In the genomic region with DNA sequence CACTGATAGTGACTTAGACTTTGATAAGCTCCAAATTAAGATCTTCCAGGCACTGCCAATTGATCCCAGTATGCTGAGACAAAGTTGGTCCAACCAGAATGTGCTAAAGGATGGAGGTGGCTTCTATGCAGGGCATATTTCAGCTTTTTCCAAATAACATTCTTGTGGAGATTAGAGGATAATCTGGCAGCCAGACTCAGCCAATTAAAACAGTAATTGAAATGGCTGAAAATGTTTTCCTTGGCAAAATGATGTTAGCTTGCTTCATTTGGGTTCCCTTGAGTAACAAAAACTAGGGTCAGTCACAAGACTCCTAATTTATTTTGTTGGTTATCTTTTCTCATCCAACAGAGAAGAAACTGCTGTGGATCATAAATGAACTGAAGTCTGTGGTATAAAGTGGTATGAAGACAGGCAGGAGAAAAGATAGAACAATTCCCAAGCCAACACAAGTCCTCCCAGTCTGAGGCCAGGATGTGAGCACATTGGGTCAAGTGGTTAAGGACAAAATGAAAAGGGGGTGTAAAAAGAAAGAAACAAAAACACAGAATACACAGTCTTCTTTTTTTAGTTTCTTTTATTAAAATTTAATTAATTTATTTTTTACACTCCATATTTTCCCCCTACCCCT, we compare ENCODE assay signal across 21 mouse cellular contexts.
DNase-seq lines count a peak whose midpoint lies in the region; ATAC-seq and TF ChIP-seq lines count a peak whose summit lies in the region.
"Had no signal": no experiment of that assay in that cellular context is flagged by ENCODE, and none has a peak within 500 bp of the region (broad histone marks: within the 10 kb centered on the region; RNA-seq: fewer than 3 reads in every experiment).

No protein-coding gene starts in this region.

- H3K27ac ChIP-seq in forebrain, embryonic 14.5 days (ENCODE audit: low read depth, low read length): no peak overlapping the region
- no peak overlapping the region for H3K27ac ChIP-seq in forebrain, embryonic 11.5 days (ENCODE audit: low read depth, low read length)
- no peak overlapping the region for H3K27ac ChIP-seq in lung, postnatal 0 days (ENCODE audit: low read length)
- H3K27ac ChIP-seq: forebrain, embryonic 12.5 days; heart, embryonic 15.5 days; hindbrain, embryonic 14.5 days; intestine, embryonic 15.5 days; layer of hippocampus, adult 2 months; neural tube, embryonic 13.5 days had no signal

- no peak for ATAC-seq in forebrain, embryonic 14.5 days
- no peak for ATAC-seq in forebrain, embryonic 11.5 days (replicated peaks; ENCODE audit: low FRiP score)
- ATAC-seq in lung, postnatal 0 days: no peak
- ATAC-seq in CD4-positive, CD25-positive, alpha-beta regulatory T cell, adult 4 months: no peak
- ATAC-seq: intestine, embryonic 15.5 days had no signal

- no peak for TF ChIP-seq EP300 in lung, postnatal 0 days (IDR thresholded peaks at IDR 0.05)

- no peaks in the 10 kb centered on the region for H3K36me3 ChIP-seq in forebrain, embryonic 14.5 days (ENCODE audit: control insufficient read depth, insufficient read depth, low read length)
- H3K36me3 ChIP-seq in forebrain, embryonic 11.5 days (ENCODE audit: control insufficient read depth, insufficient read depth, low read length): no peaks in the 10 kb centered on the region
- H3K36me3 ChIP-seq in lung, postnatal 0 days (ENCODE audit: insufficient read depth, low read length): no peaks in the 10 kb centered on the region
- H3K36me3 ChIP-seq: forebrain, embryonic 12.5 days; heart, embryonic 15.5 days; intestine, embryonic 15.5 days; neural tube, embryonic 13.5 days had no signal

- no peak overlapping the region for H3K9ac ChIP-seq in forebrain, embryonic 14.5 days (ENCODE audit: low read length)
- H3K9ac ChIP-seq in forebrain, embryonic 11.5 days (ENCODE audit: low read length): no peak overlapping the region
- H3K9ac ChIP-seq in lung, postnatal 0 days (replicated peaks; ENCODE audit: low read depth): no peak overlapping the region
- H3K9ac ChIP-seq: forebrain, embryonic 12.5 days; heart, embryonic 15.5 days; hindbrain, embryonic 14.5 days; intestine, embryonic 15.5 days; neural tube, embryonic 13.5 days had no signal

- H3K27me3 ChIP-seq in forebrain, embryonic 14.5 days (replicated peaks; ENCODE audit: control insufficient read depth, insufficient read depth, low read length): no peaks in the 10 kb centered on the region
- no peaks in the 10 kb centered on the region for H3K27me3 ChIP-seq in forebrain, embryonic 11.5 days (ENCODE audit: control insufficient read depth, insufficient read depth, low read length)
- no peaks in the 10 kb centered on the region for H3K27me3 ChIP-seq in lung, postnatal 0 days (replicated peaks; ENCODE audit: insufficient read depth, low read length)
- H3K27me3 ChIP-seq: forebrain, embryonic 12.5 days; heart, embryonic 15.5 days; intestine, embryonic 15.5 days; megakaryocyte, embryonic 14.5 days; neural tube, embryonic 13.5 days had no signal

- DNase-seq in forebrain, embryonic 14.5 days (ENCODE audit: low spot score): peak; percentile 12
- DNase-seq in forebrain, embryonic 11.5 days (ENCODE audit: low spot score): no peak
- peak; percentile 15 for DNase-seq in heart, postnatal 25 days (ENCODE audit: low spot score)
- no peak for DNase-seq in heart, postnatal 4 days
- peak; percentile 10 for DNase-seq in lung, postnatal 36 days
- no peak for DNase-seq in lung, postnatal 0 days (ENCODE audit: low spot score)
- DNase-seq in telencephalon, adult 2 months (ENCODE audit: low read depth, low spot score): peak; percentile 36
- DNase-seq: adrenal gland, postnatal 14 days; cerebellum, adult 11-12 months; gastrocnemius, postnatal 25 days; lung, postnatal 10 days; midbrain, embryonic 14.5 days; thymus, adult 2 months had no signal

- intact Hi-C loops in heart, postnatal 25 days (cut with DNase I): no loop called here

- no peaks in the 10 kb centered on the region for H3K4me1 ChIP-seq in forebrain, embryonic 14.5 days (ENCODE audit: control insufficient read depth, insufficient read depth, low read length)
- H3K4me1 ChIP-seq in forebrain, embryonic 11.5 days (replicated peaks; ENCODE audit: control insufficient read depth, insufficient read depth, low read length): no peaks in the 10 kb centered on the region
- no peaks in the 10 kb centered on the region for H3K4me1 ChIP-seq in lung, postnatal 0 days (ENCODE audit: insufficient read depth, low read depth, low read length)
- H3K4me1 ChIP-seq: forebrain, embryonic 12.5 days; heart, embryonic 15.5 days; intestine, embryonic 15.5 days; megakaryocyte, embryonic 14.5 days; neural tube, embryonic 13.5 days had no signal

- H3K9me3 ChIP-seq in forebrain, embryonic 14.5 days (replicated peaks; ENCODE audit: control insufficient read depth, low read length): no peaks in the 10 kb centered on the region
- no peaks in the 10 kb centered on the region for H3K9me3 ChIP-seq in forebrain, embryonic 11.5 days (ENCODE audit: control insufficient read depth, low read length)
- H3K9me3 ChIP-seq in lung, postnatal 0 days (ENCODE audit: low read length): no peaks in the 10 kb centered on the region
- H3K9me3 ChIP-seq: forebrain, embryonic 12.5 days; heart, embryonic 15.5 days; intestine, embryonic 15.5 days; neural tube, embryonic 13.5 days had no signal

- TF ChIP-seq CTCF in lung, postnatal 0 days (IDR thresholded peaks at IDR 0.05): no peak

- no peak overlapping the region for H3K4me2 ChIP-seq in forebrain, embryonic 14.5 days (ENCODE audit: low read length)
- no peak overlapping the region for H3K4me2 ChIP-seq in forebrain, embryonic 11.5 days (ENCODE audit: low read depth, low read length, severe bottlenecking)
- H3K4me2 ChIP-seq in lung, postnatal 0 days (replicated peaks; ENCODE audit: low read depth, low read length): no peak overlapping the region
- H3K4me2 ChIP-seq: forebrain, embryonic 12.5 days; heart, embryonic 15.5 days; hindbrain, embryonic 14.5 days; intestine, embryonic 15.5 days; neural tube, embryonic 13.5 days had no signal

- H3K4me3 ChIP-seq in forebrain, embryonic 14.5 days (ENCODE audit: low read depth, low read length): no peak overlapping the region
- no peak overlapping the region for H3K4me3 ChIP-seq in forebrain, embryonic 11.5 days (ENCODE audit: low read depth, low read length)
- H3K4me3 ChIP-seq in lung, postnatal 0 days (ENCODE audit: low read depth, low read length): no peak overlapping the region
- H3K4me3 ChIP-seq: forebrain, embryonic 12.5 days; heart, embryonic 15.5 days; intestine, embryonic 15.5 days; layer of hippocampus, adult 2 months; megakaryocyte, embryonic 14.5 days; neural tube, embryonic 13.5 days had no signal

Comparison
In these comparisons a context has a peak if more than half of its experiments do, and no peak if none do; other contexts are left out.
1. DNase-seq: peak in forebrain, embryonic 14.5 days (single experiment), heart, postnatal 25 days (single experiment), lung, postnatal 36 days (single experiment) and telencephalon, adult 2 months (single experiment); none in forebrain, embryonic 11.5 days (single experiment), heart, postnatal 4 days (single experiment) and lung, postnatal 0 days (single experiment).